Mouse (Mus musculus) kidney, adult 2 months (tissue): ENCODE results near the gene Dgat2. TPM values are rescaled to one million over a fixed set of nuclear protein-coding genes. Genes with fewer than 3 reads are reported as not detected.

Experiments
- DNase-seq: peaks from one replicate; pipeline ENCODE4 v3.0.0; 2021
- H3K27ac ChIP-seq: fragments of 200-500 bp; 2 replicates; pipeline ENCODE4 v1.5.1; 2012; ENCODE audit warnings: low read depth, low read length, control low read depth, inconsistent platforms; ENCODE audit not compliant: insufficient read depth
- H3K27me3 ChIP-seq: fragments of 200-500 bp; replicated peaks from 2 replicates; pipeline ENCODE4 v1.6.1; 2012; ENCODE audit warnings: mild to moderate bottlenecking, moderate library complexity, low read length, inconsistent platforms; ENCODE audit not compliant: control insufficient read depth, insufficient read depth
- H3K36me3 ChIP-seq: fragments of 200-500 bp; 2 replicates; pipeline ENCODE4 v1.6.1; 2012; ENCODE audit warnings: mild to moderate bottlenecking, moderate library complexity, low read length, inconsistent platforms; ENCODE audit not compliant: control insufficient read depth, insufficient read depth
- H3K4me1 ChIP-seq: fragments of 200-500 bp; 2 replicates; pipeline ENCODE4 v1.6.1; 2011; ENCODE audit warnings: low read length; ENCODE audit not compliant: control insufficient read depth, insufficient read depth
- H3K4me3 ChIP-seq: fragments of 200-500 bp; 2 replicates; pipeline ENCODE4 v1.5.1; 2011; ENCODE audit warnings: mild to moderate bottlenecking, low read depth, low read length, control low read depth; ENCODE audit not compliant: insufficient read depth
- CTCF ChIP-seq: fragments of 200-500 bp; conservative IDR thresholded peaks from 2 replicates; pipeline ENCODE4 v1.5.1; 2011; ENCODE audit warnings: low read depth, mild to moderate bottlenecking, control low read depth, low read length, moderate library complexity, mixed read lengths; ENCODE audit not compliant: insufficient read depth, insufficient read length
- POLR2A ChIP-seq: fragments of 200-500 bp; IDR thresholded peaks from one replicate; pipeline ENCODE4 v1.6.1; 2011; ENCODE audit warnings: low read depth, low read length, control low read depth
- WGBS: fragments of 180-500 bp; shearing (Covaris S2); methylation state at CpG from one replicate; pipeline ENCODE4 v1.1.7; 2018; 5-methylcytosine and 5-hydroxymethylcytosine counted together
- polyA plus RNA-seq: library from polyadenylated mRNA; depleted of rRNA; stranded (reverse); fragments of >200 nt; gene quantifications from 2 replicates; pipeline ENCODE4 v1.2.3, GENCODE M21; 2012

Gene Dgat2
- polyA plus RNA-seq, 1 experiment = 286 TPM

- Histone ChIP-seq H3K4me3 (no peak overlapping the region), H3K27ac (no peak overlapping the region), H3K4me1 (peaks cover 10% of the 10 kb centered on the region), H3K27me3 (no peaks in the 10 kb centered on the region), H3K36me3 (no peaks in the 10 kb centered on the region)
- DNase-seq = no peak
- TF ChIP-seq POLR2A (no peak), CTCF (no peak)
- WGBS = 59% methylated on average over 1 of the region's 1 CpGs
These were observed 2.4 kb downstream of the Dgat2 start for GRCm38 (mm10) chr7:99180162-99180561.

DNA sequence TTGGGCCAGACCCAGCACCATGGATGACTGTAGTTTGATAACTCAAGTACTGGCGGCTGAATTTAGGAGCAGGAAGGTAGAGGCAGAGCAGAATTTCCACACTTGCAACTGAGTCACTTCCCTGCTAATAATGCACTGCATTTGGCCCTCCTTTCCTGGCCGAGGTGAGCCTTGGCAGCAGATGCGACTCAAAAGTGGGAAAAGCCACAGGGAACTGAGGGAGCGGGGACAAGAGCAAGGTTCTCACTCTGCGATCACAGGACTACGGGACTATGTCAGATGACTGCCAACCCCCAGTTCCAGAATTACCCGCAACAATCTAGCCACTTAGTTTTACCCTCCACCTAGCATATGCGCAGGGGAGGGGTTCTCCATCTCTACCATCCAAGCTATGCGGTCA lies 3.2 kb downstream of the Dgat2 start:
- Histone ChIP-seq H3K4me3 (no peak overlapping the region), H3K4me1 (peaks cover 10% of the 10 kb centered on the region), H3K27ac (no peak overlapping the region), H3K27me3 (no peaks in the 10 kb centered on the region), H3K36me3 (no peaks in the 10 kb centered on the region)
- 79% methylated on average over 9 of the region's 9 CpGs for WGBS
- TF ChIP-seq CTCF = no peak
- TF ChIP-seq POLR2A = no peak
- no peak for DNase-seq

- Histone ChIP-seq H3K36me3 (no peaks in the 10 kb centered on the region), H3K27ac (no peak overlapping the region), H3K4me1 (peaks cover 7% of the 10 kb centered on the region), H3K27me3 (no peaks in the 10 kb centered on the region), H3K4me3 (no peak overlapping the region)
- whole genome bisulfite sequencing = 91% methylated on average over 5 of the region's 5 CpGs
- TF ChIP-seq POLR2A = no peak
- no peak for TF ChIP-seq CTCF
- DNase-seq = no peak
These were observed 5.1 kb downstream of the Dgat2 start for GRCm38 (mm10) chr7:99177386-99177785.

DNA sequence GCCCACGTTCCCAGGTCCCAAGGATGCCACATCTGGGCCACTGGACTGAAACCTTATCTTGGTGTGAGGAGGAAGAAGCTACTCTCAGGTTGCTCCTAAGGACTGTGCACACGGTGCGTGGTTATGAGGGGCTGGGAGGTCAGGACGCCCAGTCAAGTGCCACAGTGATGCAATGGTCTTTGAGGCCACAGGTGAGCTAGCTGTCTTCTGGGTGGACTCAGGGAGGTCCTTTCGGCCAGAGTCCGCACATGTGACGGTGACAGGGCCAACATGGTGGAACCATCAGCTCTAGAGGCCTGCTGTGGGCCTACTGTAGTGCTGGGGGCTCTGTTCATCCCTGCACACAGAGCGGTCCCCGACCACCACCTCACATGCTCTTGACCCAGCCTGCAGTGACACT lies 6.9 kb downstream of the Dgat2 start:
- DNase-seq = no peak
- no peaks in the 10 kb centered on the region for H3K27me3 ChIP-seq
- no peaks in the 10 kb centered on the region for H3K36me3 ChIP-seq
- H3K27ac ChIP-seq = no peak overlapping the region
- TF ChIP-seq CTCF (no peak), POLR2A (no peak)
- 79% methylated on average over 9 of the region's 9 CpGs for WGBS
- H3K4me1 ChIP-seq = peaks cover 19% of the 10 kb centered on the region
- H3K4me3 ChIP-seq = no peak overlapping the region

GRCm38 (mm10) chr7:99175118-99175517 lies 7.4 kb downstream of the Dgat2 start:
- 65% methylated on average over 11 of the region's 11 CpGs for WGBS
- no peak overlapping the region for H3K27ac ChIP-seq
- TF ChIP-seq CTCF = no peak
- no peaks in the 10 kb centered on the region for H3K27me3 ChIP-seq
- DNase-seq = no peak
- no peaks in the 10 kb centered on the region for H3K36me3 ChIP-seq
- peaks cover 23% of the 10 kb centered on the region for H3K4me1 ChIP-seq
- no peak overlapping the region for H3K4me3 ChIP-seq

DNA sequence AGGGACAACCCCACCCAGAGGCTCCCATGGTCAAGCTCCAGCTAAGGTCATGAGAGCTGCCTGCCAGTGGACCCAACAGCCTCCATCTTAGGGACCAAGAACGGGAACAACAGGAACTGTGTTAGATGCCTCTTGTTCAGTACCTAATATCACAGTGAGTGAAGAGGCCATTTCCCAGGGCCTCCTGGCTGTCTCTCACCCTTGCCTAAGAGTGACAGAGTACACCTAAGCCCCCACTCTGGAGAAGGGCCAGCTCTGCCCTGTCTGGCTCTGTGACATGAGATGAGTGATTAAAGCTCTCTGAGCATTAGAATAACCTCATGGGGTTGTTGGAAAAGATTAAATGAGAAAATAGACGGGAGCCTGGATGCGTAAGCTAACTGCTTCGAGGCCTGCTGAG lies 8.5 kb downstream of the Dgat2 start:
- 81% methylated on average over 4 of the region's 4 CpGs for WGBS
- Histone ChIP-seq H3K27ac (no peak overlapping the region), H3K36me3 (no peaks in the 10 kb centered on the region), H3K4me3 (no peak overlapping the region), H3K27me3 (no peaks in the 10 kb centered on the region), H3K4me1 (peaks cover 30% of the 10 kb centered on the region)
- no peak for DNase-seq
- TF ChIP-seq CTCF (no peak), POLR2A (no peak)

DNA sequence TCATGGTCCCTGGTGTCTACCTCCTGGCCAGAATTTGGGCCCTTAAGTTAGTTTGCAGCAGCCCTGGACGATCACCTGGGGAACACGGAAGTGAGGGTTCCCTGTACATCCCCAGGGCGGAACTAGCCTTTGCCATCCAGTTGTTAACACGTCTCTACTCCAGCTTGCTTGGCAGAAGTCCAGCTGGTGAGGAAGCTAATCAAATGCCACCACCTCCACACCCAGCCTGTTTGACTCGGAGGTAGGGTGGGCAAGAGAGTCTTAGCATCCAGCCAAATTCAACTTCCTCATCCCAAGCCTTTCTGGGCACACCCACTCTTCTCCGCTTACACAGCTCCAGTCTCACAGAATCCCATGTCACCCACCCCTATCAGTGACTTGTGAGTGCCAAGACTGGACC lies 9.6 kb downstream of the Dgat2 start:
- Histone ChIP-seq H3K4me1 (peaks cover 39% of the 10 kb centered on the region), H3K27me3 (no peaks in the 10 kb centered on the region), H3K36me3 (no peaks in the 10 kb centered on the region), H3K4me3 (no peak overlapping the region), H3K27ac (no peak overlapping the region)
- 64% methylated on average over 6 of the region's 6 CpGs for WGBS
- DNase-seq = no peak
- TF ChIP-seq CTCF = no peak
- no peak for TF ChIP-seq POLR2A

GRCm38 (mm10) chr7:99171730-99172463 lies 10.6 kb downstream of the Dgat2 start:
- Histone ChIP-seq H3K27me3 (no peaks in the 10 kb centered on the region), H3K27ac (no peak overlapping the region), H3K36me3 (no peaks in the 10 kb centered on the region), H3K4me3 (no peak overlapping the region), H3K4me1 (peaks cover 44% of the 10 kb centered on the region)
- WGBS = 54% methylated on average over 10 of the region's 10 CpGs
- peak; percentile 57 for DNase-seq
- TF ChIP-seq POLR2A (no peak), CTCF (no peak)
